Mouse (Mus musculus) forebrain, embryonic 12.5 days (tissue): ENCODE measurements at regions not wholly inside any gene's neighbourhood (a gene's known extent, or its start where the extent isn't known, plus 50 kb on each side); places are given as distances from the start of the nearest gene placed in this dataset.

Experiments used
- ATAC-seq: fragments of 200-750 bp; cut with Nextera tagmentation; 2 replicates; pipeline ENCODE4 v1.8.0; 2017; ENCODE audit warnings: moderate TSS enrichment; ENCODE audit not compliant: low FRiP score
- H3K27ac ChIP-seq: fragments of 300-500 bp; sonication (generic); 2 replicates; pipeline ENCODE4 v1.5.1; 2016; ENCODE audit warnings: mild to moderate bottlenecking
- H3K27me3 ChIP-seq: fragments of 300-500 bp; sonication (generic); 2 replicates; pipeline ENCODE4 v1.6.1; 2016; ENCODE audit warnings: mild to moderate bottlenecking
- H3K36me3 ChIP-seq: fragments of 300-500 bp; sonication (generic); replicated peaks from 2 replicates; pipeline ENCODE4 v1.6.1; 2016; ENCODE audit warnings: mild to moderate bottlenecking
- H3K4me1 ChIP-seq: fragments of 300-500 bp; sonication (generic); 2 replicates; pipeline ENCODE4 v1.6.1; 2016
- H3K4me2 ChIP-seq: fragments of 300-500 bp; sonication (generic); 2 replicates; pipeline ENCODE4 v1.6.1; 2016; ENCODE audit warnings: mild to moderate bottlenecking, moderate library complexity
- H3K4me3 ChIP-seq: fragments of 300-500 bp; sonication (generic); replicated peaks from 2 replicates; pipeline ENCODE4 v1.5.1; 2016; ENCODE audit warnings: mild to moderate bottlenecking
- H3K9ac ChIP-seq: fragments of 300-500 bp; sonication (generic); 2 replicates; pipeline ENCODE4 v1.6.1; 2016; ENCODE audit warnings: mild to moderate bottlenecking
- H3K9me3 ChIP-seq: fragments of 300-500 bp; sonication (generic); 2 replicates; pipeline ENCODE4 v1.6.1; 2016
- WGBS: fragments of 180-500 bp; shearing (Covaris S2); methylation state at CpG from one replicate; pipeline ENCODE4 v1.1.7; 2016; 5-methylcytosine and 5-hydroxymethylcytosine counted together

DNA sequence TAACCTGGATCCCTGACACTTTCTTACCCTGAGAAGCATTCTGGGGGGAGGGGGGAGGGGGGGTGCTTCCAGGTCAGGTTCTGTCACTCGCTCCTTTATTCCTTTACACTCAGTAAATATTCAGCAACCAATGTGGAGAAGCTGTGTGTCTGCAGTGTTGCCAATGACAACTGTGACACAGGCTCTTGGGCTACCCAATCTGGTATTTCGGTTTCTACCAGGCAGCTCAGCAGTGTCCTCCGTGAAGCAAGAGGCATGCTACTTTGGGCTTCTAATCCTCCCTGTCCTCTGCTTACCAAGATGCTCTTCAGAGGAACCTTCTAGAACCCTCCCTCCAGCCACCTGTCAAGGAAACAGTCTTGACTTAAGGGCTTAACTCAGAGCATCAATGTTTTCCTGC, 290.7 kb downstream of the Emp1 start:
- Histone ChIP-seq H3K4me3 (no peak overlapping the region), H3K4me1 (no peaks in the 10 kb centered on the region), H3K9ac (no peak overlapping the region), H3K27me3 (no peaks in the 10 kb centered on the region), H3K27ac (no peak overlapping the region), H3K9me3 (no peaks in the 10 kb centered on the region), H3K36me3 (no peaks in the 10 kb centered on the region), H3K4me2 (no peak overlapping the region)
- ATAC-seq, result no peak
- 88% methylated on average over 3 of the region's 3 CpGs for WGBS

DNA sequence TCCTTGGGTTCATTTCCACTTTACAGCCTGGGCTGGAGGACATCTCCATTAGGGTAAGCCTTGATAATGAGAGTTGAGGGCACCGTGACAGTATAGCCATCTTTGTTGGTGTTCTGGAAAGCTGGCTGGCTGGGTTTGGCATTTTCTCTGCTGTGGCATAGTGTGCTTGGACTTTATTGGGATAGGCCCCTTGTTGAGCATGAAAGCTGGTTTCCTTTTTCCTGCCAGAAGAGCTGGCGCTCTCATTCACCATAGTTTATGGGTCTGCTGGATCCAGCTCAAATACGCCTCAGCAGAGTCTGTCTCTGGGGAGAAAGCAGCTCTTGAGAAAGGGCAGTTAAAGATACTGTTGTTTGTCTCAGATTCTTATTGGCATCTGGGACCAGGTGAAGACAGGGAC, 300.0 kb downstream of the Emp1 start:
- Histone ChIP-seq H3K27me3 (no peaks in the 10 kb centered on the region), H3K4me2 (no peak overlapping the region), H3K4me1 (no peaks in the 10 kb centered on the region), H3K36me3 (no peaks in the 10 kb centered on the region), H3K9ac (no peak overlapping the region), H3K4me3 (no peak overlapping the region), H3K9me3 (no peaks in the 10 kb centered on the region), H3K27ac (no peak overlapping the region)
- no peak for ATAC-seq
- WGBS, result 94% methylated on average over 3 of the region's 3 CpGs

- H3K27me3 ChIP-seq, result no peaks in the 10 kb centered on the region
- WGBS, result 92% methylated on average over 4 of the region's 4 CpGs
Measured at GRCm38 (mm10) chr6:135662801-135663537, 300.6 kb downstream of the Emp1 start.

More at GRCm38 (mm10) chr6:135662801-135663537, 300.6 kb downstream of the Emp1 start:
- no peak overlapping the region for H3K27ac ChIP-seq
- no peaks in the 10 kb centered on the region for H3K9me3 ChIP-seq
- H3K9ac ChIP-seq, result no peak overlapping the region
- no peak overlapping the region for H3K4me2 ChIP-seq
- no peaks in the 10 kb centered on the region for H3K36me3 ChIP-seq
- no peaks in the 10 kb centered on the region for H3K4me1 ChIP-seq
- H3K4me3 ChIP-seq, result no peak overlapping the region
- no peak for ATAC-seq
